Mouse (Mus musculus): ENCODE measurements around the gene Phgr1. TPM values are rescaled to one million over a fixed set of nuclear protein-coding genes. Genes with fewer than 3 reads are reported as not detected.

Phgr1 gene
- polyA plus RNA-seq, 1 experiment from 2014 or later: not detected

DNA sequence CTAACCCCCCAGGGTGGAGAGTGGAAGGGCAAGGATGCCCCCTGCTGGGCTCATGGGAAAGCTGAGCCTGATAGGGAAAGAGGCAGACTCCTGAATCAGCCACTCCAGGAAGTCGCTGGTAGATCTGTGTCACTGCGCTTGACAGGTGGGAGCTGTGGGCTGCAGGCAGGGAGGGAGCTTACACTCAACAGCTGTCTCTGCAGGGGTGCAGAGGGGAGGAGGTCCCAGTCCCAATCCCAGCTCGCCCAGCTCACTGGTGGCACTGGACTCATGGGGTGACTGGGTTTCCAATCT lies 42.0 kb upstream of the Phgr1 start:
- no peaks in the 10 kb centered on the region; the same call in 1 of the 2 replicates for H3K27me3 ChIP-seq (ENCODE audit: control insufficient read depth, insufficient read depth, low read length)
- no peak overlapping the region for H3K4me3 ChIP-seq (ENCODE audit: low read depth, low read length)
- H3K4me1 ChIP-seq (replicated peaks; ENCODE audit: control insufficient read depth, insufficient read depth, low read length): no peaks in the 10 kb centered on the region
- ATAC-seq (replicated peaks; ENCODE audit: low FRiP score): no peak
- H3K9me3 ChIP-seq (ENCODE audit: control insufficient read depth, low read length): no peaks in the 10 kb centered on the region
- 11% methylated on average over 3 of the region's 3 CpGs for WGBS
- no peak overlapping the region for H3K4me2 ChIP-seq (ENCODE audit: low read depth, low read length, severe bottlenecking)
- no peak overlapping the region for H3K9ac ChIP-seq (ENCODE audit: low read length)
- no peak for DNase-seq (ENCODE audit: low spot score)
- H3K36me3 ChIP-seq (ENCODE audit: control insufficient read depth, insufficient read depth, low read length): no peaks in the 10 kb centered on the region
- no peak overlapping the region for H3K27ac ChIP-seq (ENCODE audit: low read depth, low read length)

DNA sequence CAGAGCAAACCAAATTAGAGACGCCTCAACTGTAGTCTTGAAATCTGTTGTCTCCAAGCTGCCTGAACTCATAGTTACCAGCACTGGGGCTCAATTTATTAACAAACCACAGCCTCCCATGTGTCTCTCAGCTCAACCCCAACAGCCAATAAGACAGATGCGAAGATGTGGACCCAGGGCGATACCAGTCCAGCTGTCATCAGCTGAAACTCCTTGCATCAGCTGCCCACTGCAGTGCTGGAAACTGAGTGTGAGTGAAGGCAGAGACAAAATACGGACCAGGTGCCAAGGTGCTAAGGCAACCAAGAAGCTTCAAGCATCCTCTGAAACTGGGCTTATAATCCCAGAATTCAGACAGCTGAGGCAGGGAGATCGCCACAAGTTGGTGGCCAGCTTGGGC lies 40.6 kb upstream of the Phgr1 start:
- no peaks in the 10 kb centered on the region for H3K4me1 ChIP-seq (replicated peaks; ENCODE audit: control insufficient read depth, insufficient read depth, low read length)
- no peak for DNase-seq (ENCODE audit: low spot score)
- no peaks in the 10 kb centered on the region for H3K36me3 ChIP-seq (ENCODE audit: control insufficient read depth, insufficient read depth, low read length)
- H3K27me3 ChIP-seq (ENCODE audit: control insufficient read depth, insufficient read depth, low read length): no peaks in the 10 kb centered on the region; the same call in 1 of the 2 replicates
- no peak overlapping the region for H3K9ac ChIP-seq (ENCODE audit: low read length)
- no peaks in the 10 kb centered on the region for H3K9me3 ChIP-seq (ENCODE audit: control insufficient read depth, low read length)
- H3K4me2 ChIP-seq (ENCODE audit: low read depth, low read length, severe bottlenecking): no peak overlapping the region
- WGBS: 90% methylated on average over 5 of the region's 5 CpGs
- H3K4me3 ChIP-seq (ENCODE audit: low read depth, low read length): no peak overlapping the region
- no peak overlapping the region for H3K27ac ChIP-seq (ENCODE audit: low read depth, low read length)
- ATAC-seq (replicated peaks; ENCODE audit: low FRiP score): no peak

DNA sequence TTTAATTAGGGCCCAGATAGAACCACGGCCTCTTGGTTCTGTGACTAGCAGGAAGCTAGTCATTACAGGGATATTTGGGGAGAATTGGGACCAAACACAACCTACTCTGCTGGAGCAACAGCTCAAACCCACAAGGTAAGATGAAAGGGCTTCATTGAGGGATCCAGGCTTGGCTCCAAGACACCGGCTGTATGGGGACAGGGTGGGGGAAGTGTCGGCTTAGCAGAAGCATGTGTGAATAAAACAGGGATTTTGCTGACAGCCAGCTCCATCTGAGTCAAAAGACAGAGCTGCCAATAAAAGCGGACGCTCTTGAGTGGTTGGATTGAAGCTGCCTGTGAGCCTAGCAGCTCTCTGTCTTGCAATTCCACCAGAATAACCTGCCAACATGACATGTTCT lies 39.2 kb upstream of the Phgr1 start:
- H3K4me1 ChIP-seq (replicated peaks; ENCODE audit: control insufficient read depth, insufficient read depth, low read length): no peaks in the 10 kb centered on the region
- no peak overlapping the region for H3K9ac ChIP-seq (ENCODE audit: low read length)
- H3K27ac ChIP-seq (ENCODE audit: low read depth, low read length): no peak overlapping the region
- 60% methylated on average over 5 of the region's 5 CpGs for WGBS
- no peak overlapping the region for H3K4me3 ChIP-seq (ENCODE audit: low read depth, low read length)
- ATAC-seq (replicated peaks; ENCODE audit: low FRiP score) (no peak), DNase-seq (ENCODE audit: low spot score) (no peak)
- H3K9me3 ChIP-seq (ENCODE audit: control insufficient read depth, low read length): no peaks in the 10 kb centered on the region
- no peak overlapping the region for H3K4me2 ChIP-seq (ENCODE audit: low read depth, low read length, severe bottlenecking)
- H3K36me3 ChIP-seq (ENCODE audit: control insufficient read depth, insufficient read depth, low read length): no peaks in the 10 kb centered on the region
- no peaks in the 10 kb centered on the region for H3K27me3 ChIP-seq (ENCODE audit: control insufficient read depth, insufficient read depth, low read length)

DNA sequence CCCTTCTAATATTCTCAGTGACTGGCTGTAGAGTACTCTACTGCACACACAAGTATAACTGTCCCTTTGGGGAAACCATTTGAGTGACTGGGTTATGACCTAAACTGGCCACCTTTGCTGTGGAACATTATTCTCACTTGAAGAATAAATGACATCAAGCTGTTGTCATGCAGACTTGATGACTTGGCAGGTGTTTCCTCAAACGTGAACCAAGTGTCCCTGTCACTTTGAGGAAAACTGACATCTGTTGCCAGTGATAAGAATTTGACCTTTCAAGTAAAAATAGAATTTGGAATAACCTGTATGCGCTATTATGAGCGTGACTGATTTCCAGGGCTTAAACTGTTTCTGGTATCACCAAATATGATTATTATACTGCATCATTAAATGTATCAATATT lies 32.2 kb upstream of the Phgr1 start:
- no peak overlapping the region for H3K4me3 ChIP-seq (ENCODE audit: low read depth, low read length)
- peaks cover 12% of the 10 kb centered on the region for H3K27me3 ChIP-seq (ENCODE audit: control insufficient read depth, insufficient read depth, low read length)
- WGBS: 75% methylated on average over 3 of the region's 3 CpGs
- ATAC-seq (replicated peaks; ENCODE audit: low FRiP score): no peak
- no peaks in the 10 kb centered on the region for H3K9me3 ChIP-seq (ENCODE audit: control insufficient read depth, low read length)
- no peak overlapping the region for H3K4me2 ChIP-seq (ENCODE audit: low read depth, low read length, severe bottlenecking)
- no peak overlapping the region for H3K27ac ChIP-seq (ENCODE audit: low read depth, low read length)
- no peak for DNase-seq (ENCODE audit: low spot score)
- H3K36me3 ChIP-seq (ENCODE audit: control insufficient read depth, insufficient read depth, low read length): no peaks in the 10 kb centered on the region
- H3K9ac ChIP-seq (ENCODE audit: low read length): no peak overlapping the region
- peaks cover 7% of the 10 kb centered on the region; the same call in 1 of the 2 replicates for H3K4me1 ChIP-seq (replicated peaks; ENCODE audit: control insufficient read depth, insufficient read depth, low read length)

DNA sequence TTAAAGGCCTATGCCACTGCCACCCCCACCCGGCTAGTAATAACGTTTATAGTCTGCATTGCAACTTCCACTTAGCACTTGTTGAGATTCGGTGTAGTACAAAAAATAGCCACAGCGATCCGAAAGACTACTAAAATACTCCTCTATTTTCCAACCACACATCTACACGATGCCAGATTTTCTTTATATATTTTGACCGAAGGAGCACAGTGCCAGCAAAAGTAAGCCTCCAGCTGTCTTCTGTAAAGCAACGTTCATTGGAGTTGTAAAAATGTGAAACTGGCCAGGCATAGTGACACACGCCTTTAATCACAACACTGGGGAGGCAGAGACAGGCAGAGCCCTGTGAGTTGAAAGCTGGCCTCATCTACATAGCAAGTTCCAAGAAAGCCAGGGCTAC lies 31.4 kb upstream of the Phgr1 start:
- Histone ChIP-seq H3K4me3 (ENCODE audit: low read depth, low read length) (no peak overlapping the region), H3K27ac (ENCODE audit: low read depth, low read length) (no peak overlapping the region), H3K27me3 (ENCODE audit: control insufficient read depth, insufficient read depth, low read length) (peaks cover 12% of the 10 kb centered on the region), H3K36me3 (ENCODE audit: control insufficient read depth, insufficient read depth, low read length) (no peaks in the 10 kb centered on the region), H3K4me1 (replicated peaks; ENCODE audit: control insufficient read depth, insufficient read depth, low read length) (peaks cover 7% of the 10 kb centered on the region; the same call in 1 of the 2 replicates), H3K9me3 (ENCODE audit: control insufficient read depth, low read length) (no peaks in the 10 kb centered on the region), H3K9ac (ENCODE audit: low read length) (no peak overlapping the region), H3K4me2 (ENCODE audit: low read depth, low read length, severe bottlenecking) (no peak overlapping the region)
- WGBS: 75% methylated on average over 9 of the region's 9 CpGs
- DNase-seq (ENCODE audit: low spot score) (no peak), ATAC-seq (replicated peaks; ENCODE audit: low FRiP score) (no peak)

DNA sequence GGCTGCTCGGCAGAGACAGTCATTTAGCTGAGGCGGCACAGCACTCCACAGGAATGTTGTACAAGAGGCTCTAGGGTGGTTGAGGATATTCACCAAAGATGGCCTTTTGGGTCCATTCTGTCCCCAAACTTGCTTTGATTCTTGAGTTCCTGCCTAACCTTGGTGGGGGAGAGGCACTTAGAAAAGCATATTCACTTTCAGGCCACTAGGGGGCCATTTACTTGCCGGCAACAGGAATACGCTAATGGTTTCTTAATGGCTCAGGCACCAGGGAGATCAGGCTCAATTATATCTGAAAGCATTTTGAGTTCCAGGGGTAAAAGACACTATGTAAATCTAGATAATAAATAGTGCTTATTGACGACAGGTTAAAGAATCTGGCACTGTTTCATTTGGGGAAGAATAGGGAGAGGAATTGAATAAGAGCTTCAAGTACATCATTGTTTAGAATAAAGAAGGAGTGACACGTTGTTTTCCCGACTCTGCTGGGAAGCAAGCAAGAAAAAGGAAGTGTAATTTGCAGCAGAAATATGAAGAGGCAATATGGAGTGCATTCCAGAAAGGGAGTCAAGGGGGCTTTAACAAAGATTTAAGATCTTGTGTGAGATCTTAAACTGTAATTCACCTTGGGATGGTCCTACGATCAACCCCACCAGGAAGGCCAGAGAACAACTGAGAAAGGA lies 29.2 kb upstream of the Phgr1 start:
- Histone ChIP-seq H3K27ac (ENCODE audit: low read depth, low read length) (no peak overlapping the region), H3K36me3 (ENCODE audit: control insufficient read depth, insufficient read depth, low read length) (no peaks in the 10 kb centered on the region), H3K4me3 (ENCODE audit: low read depth, low read length) (no peak overlapping the region), H3K9ac (ENCODE audit: low read length) (no peak overlapping the region), H3K4me2 (ENCODE audit: low read depth, low read length, severe bottlenecking) (no peak overlapping the region; the same call in 1 of the 2 replicates), H3K4me1 (replicated peaks; ENCODE audit: control insufficient read depth, insufficient read depth, low read length) (peaks cover 15% of the 10 kb centered on the region), H3K27me3 (ENCODE audit: control insufficient read depth, insufficient read depth, low read length) (peaks cover 14% of the 10 kb centered on the region), H3K9me3 (ENCODE audit: control insufficient read depth, low read length) (no peaks in the 10 kb centered on the region)
- WGBS: 34% methylated on average over 8 of the region's 8 CpGs
- ATAC-seq (replicated peaks; ENCODE audit: low FRiP score): no peak
- DNase-seq (ENCODE audit: low spot score): no peak

DNA sequence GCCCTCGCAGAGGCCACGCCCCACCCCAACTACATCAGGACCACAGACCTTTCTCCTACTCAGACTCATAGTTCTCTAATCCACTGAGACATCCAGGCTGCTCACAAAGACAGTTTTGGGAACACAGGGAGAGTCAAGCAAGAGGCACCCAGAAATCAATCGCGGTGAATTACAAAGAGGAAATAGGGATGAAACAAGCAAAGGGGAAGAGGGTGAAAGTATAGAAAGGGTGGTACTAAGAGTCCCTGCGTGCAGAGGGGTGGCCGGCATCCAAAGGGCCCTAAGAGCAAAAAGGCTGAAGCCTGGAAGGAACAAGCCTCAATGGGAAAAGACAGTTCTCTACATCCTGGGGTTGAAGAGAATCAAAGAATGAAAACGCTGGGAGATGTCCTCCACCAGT lies 27.9 kb upstream of the Phgr1 start:
- Histone ChIP-seq H3K4me2 (ENCODE audit: low read depth, low read length, severe bottlenecking) (no peak overlapping the region; the same call in 1 of the 2 replicates), H3K27me3 (ENCODE audit: control insufficient read depth, insufficient read depth, low read length) (peaks cover 14% of the 10 kb centered on the region), H3K9ac (ENCODE audit: low read length) (no peak overlapping the region), H3K4me3 (ENCODE audit: low read depth, low read length) (peak overlapping the region; percentile 91; the same call in 1 of the 2 replicates), H3K36me3 (ENCODE audit: control insufficient read depth, insufficient read depth, low read length) (no peaks in the 10 kb centered on the region), H3K9me3 (ENCODE audit: control insufficient read depth, low read length) (no peaks in the 10 kb centered on the region), H3K4me1 (replicated peaks; ENCODE audit: control insufficient read depth, insufficient read depth, low read length) (peaks cover 24% of the 10 kb centered on the region), H3K27ac (ENCODE audit: low read depth, low read length) (no peak overlapping the region)
- WGBS: 9% methylated on average over 7 of the region's 7 CpGs
- DNase-seq (ENCODE audit: low spot score) (no peak), ATAC-seq (replicated peaks; ENCODE audit: low FRiP score) (no peak)

DNA sequence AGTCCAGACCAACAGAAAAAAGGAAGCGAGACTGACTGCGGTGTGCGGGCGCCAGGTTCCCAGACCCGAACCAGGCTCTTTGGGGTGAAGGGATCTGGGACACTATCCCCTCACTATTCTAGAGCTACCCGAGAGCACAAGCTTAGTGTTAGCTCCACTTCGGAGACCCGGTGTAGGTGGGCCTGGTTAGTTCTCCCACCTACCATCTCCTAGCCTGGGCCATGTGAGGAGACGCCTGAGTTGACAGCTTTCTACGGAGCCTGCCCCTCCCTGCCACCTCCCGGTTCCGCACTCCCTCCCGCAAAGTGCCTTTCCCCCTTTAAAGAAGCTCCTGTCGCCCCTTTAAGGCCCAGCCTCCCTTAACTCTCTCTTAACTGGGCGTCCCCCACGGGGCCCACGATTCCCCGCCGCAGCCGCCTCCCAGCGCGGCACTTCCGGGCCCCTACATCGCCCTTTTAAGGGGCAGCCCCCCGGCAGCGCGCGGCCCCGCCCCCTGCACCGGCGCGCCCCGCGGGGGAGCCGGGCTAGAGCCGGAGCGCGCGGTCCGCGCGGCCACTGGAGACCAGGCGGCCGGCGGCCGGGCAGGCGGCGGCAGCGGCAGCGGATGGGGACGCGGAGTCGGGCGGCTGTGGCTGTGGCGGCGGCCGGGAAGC lies 27.2 kb upstream of the Phgr1 start, which contains the start of gene Inafm2:
Inafm2 (plus strand) TSS at position 527 of the 653 bp plus-strand sequence.
- peak within 1 kb of the TSS; percentile 91 for H3K4me3 ChIP-seq (ENCODE audit: low read depth, low read length)
- peak within 1 kb of the TSS; percentile 98 for H3K4me2 ChIP-seq (ENCODE audit: low read depth, low read length, severe bottlenecking)
- peak within 1 kb of the TSS; percentile 93 for H3K9ac ChIP-seq (ENCODE audit: low read length)
- peaks cover 14% of the 10 kb centered on the region for H3K27me3 ChIP-seq (ENCODE audit: control insufficient read depth, insufficient read depth, low read length)
- DNase-seq (ENCODE audit: low spot score): peak; percentile 94
- no peaks in the 10 kb centered on the region for H3K9me3 ChIP-seq (ENCODE audit: control insufficient read depth, low read length)
- H3K36me3 ChIP-seq (ENCODE audit: control insufficient read depth, insufficient read depth, low read length): no peaks in the 10 kb centered on the region
- H3K27ac ChIP-seq (ENCODE audit: low read depth, low read length): no peak within 1 kb of the TSS
- H3K4me1 ChIP-seq (replicated peaks; ENCODE audit: control insufficient read depth, insufficient read depth, low read length): peaks cover 24% of the 10 kb centered on the region
- under 1% methylated on average over 56 of the region's 57 CpGs for WGBS
- peak; percentile 87 for ATAC-seq (replicated peaks; ENCODE audit: low FRiP score)

Data from forebrain, embryonic 11.5 days (tissue).